Mouse (Mus musculus) liver, postnatal 0 days (tissue): ENCODE results near the gene Bcr. TPM values are rescaled to one million over a fixed set of nuclear protein-coding genes. Genes with fewer than 3 reads are reported as not detected.

ENCODE experiments used
- ATAC-seq: fragments of 200-750 bp; cut with Nextera tagmentation; 2 replicates; pipeline ENCODE4 v1.8.0; 2017; ENCODE audit warnings: mild to moderate bottlenecking, moderate library complexity
- DNase-seq: peaks from one replicate; pipeline ENCODE4 v3.0.0-alpha.2; 2016
- H3K27ac ChIP-seq: fragments of 300-500 bp; sonication (generic); 2 replicates; pipeline ENCODE4 v1.5.1; 2014; ENCODE audit warnings: antibody characterized with exemption, moderate library complexity, mild to moderate bottlenecking, low read depth
- H3K27me3 ChIP-seq: fragments of 300-500 bp; sonication (generic); 2 replicates; pipeline ENCODE4 v1.6.1; 2014; ENCODE audit warnings: low read length, control low read depth, mixed read lengths; ENCODE audit not compliant: insufficient read depth
- H3K36me3 ChIP-seq: fragments of 300-500 bp; sonication (generic); replicated peaks from 2 replicates; pipeline ENCODE4 v1.6.1; 2014; ENCODE audit warnings: mild to moderate bottlenecking, control low read depth, low read length, moderate library complexity, mixed read lengths; ENCODE audit not compliant: insufficient read depth
- H3K4me1 ChIP-seq: fragments of 300-500 bp; sonication (generic); 2 replicates; pipeline ENCODE4 v1.6.1; 2014; ENCODE audit warnings: antibody characterized with exemption, mild to moderate bottlenecking, control low read depth; ENCODE audit not compliant: insufficient read depth
- H3K4me2 ChIP-seq: fragments of 300-500 bp; sonication (generic); 2 replicates; pipeline ENCODE4 v1.6.1; 2014; ENCODE audit warnings: low read depth, mild to moderate bottlenecking, low read length, moderate library complexity, mixed read lengths
- H3K4me3 ChIP-seq: fragments of 300-500 bp; sonication (generic); 2 replicates; pipeline ENCODE4 v1.5.1; 2014; ENCODE audit warnings: low read depth, low read length
- H3K9ac ChIP-seq: fragments of 300-500 bp; sonication (generic); replicated peaks from 2 replicates; pipeline ENCODE4 v1.6.1; 2014; ENCODE audit warnings: mild to moderate bottlenecking, moderate library complexity
- H3K9me3 ChIP-seq: fragments of 300-500 bp; sonication (generic); 2 replicates; pipeline ENCODE4 v1.6.1; 2016; ENCODE audit warnings: mild to moderate bottlenecking, control low read depth, low read length, mixed read lengths
- CTCF ChIP-seq: sonication (generic); IDR thresholded peaks from 2 replicates; pipeline ENCODE4 v1.5.1; 2016; ENCODE audit warnings: antibody characterized with exemption, low read depth
- EP300 ChIP-seq: IDR thresholded peaks from 2 replicates; pipeline ENCODE4 v1.6.1; 2016; ENCODE audit warnings: antibody characterized with exemption, low read depth, mild to moderate bottlenecking
- WGBS: fragments of 180-500 bp; shearing (Covaris S2); extraction: QIAGEN DNeasy Blood & Tissue Kit; methylation state at CpG from one replicate; pipeline ENCODE4 v1.1.7; 2014; ENCODE audit not compliant: insufficient replicate concordance; 5-methylcytosine and 5-hydroxymethylcytosine counted together
- polyA plus RNA-seq: library from polyadenylated mRNA; unstranded; fragments of >200 nt; fragmentation: Nextera tagmentation; extraction: Ambion mirVana; gene quantifications from 2 replicates; pipeline ENCODE4 v1.2.1, GENCODE M21; 2015

The Bcr gene
- polyA plus RNA-seq, 1 experiment from 2014 or later: 3.4 TPM

- Histone ChIP-seq H3K9me3 (no peaks in the 10 kb centered on the region), H3K4me1 (peaks cover 45% of the 10 kb centered on the region), H3K4me3 (no peak overlapping the region), H3K9ac (no peak overlapping the region), H3K36me3 (peaks cover 2% of the 10 kb centered on the region; the same call in 1 of the 2 replicates), H3K27ac (peak overlapping the region; percentile 45; the same call in 1 of the 2 replicates), H3K4me2 (no peak overlapping the region), H3K27me3 (no peaks in the 10 kb centered on the region)
- TF ChIP-seq CTCF: no peak
- no peak for TF ChIP-seq EP300
- ATAC-seq (no peak), DNase-seq (no peak)
These were observed 7.1 kb downstream of the Bcr start for GRCm38 (mm10) chr10:75067446-75067845.

DNA sequence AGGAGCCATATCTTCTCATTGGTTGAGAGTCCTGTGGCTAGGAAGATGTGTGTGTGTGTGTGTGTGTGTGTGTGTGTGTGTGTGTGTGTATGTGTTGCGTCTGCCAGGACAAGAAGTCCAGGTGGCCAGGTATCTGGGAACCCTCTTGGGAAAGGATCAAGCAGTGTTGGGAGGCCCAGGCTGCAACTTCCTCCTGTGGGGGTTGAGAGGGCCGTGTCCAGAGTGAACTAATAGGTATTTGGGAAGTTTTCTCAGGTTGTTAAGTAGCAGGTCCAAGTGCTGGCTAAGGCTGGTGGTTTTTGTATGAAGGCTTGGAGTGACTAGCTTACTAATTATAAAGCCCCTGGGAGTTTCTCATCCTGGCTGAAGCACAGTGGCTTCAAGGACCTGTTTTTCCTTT, 7.7 kb downstream of the Bcr start:
- TF ChIP-seq EP300 (no peak), CTCF (no peak)
- ATAC-seq: peak; percentile 9; the same call in 1 of the 2 replicates
- no peak for DNase-seq
- Histone ChIP-seq H3K4me3 (no peak overlapping the region), H3K27ac (peak overlapping the region; percentile 45; the same call in 1 of the 2 replicates), H3K27me3 (no peaks in the 10 kb centered on the region), H3K4me1 (peaks cover 38% of the 10 kb centered on the region), H3K9me3 (no peaks in the 10 kb centered on the region), H3K9ac (no peak overlapping the region), H3K4me2 (peak overlapping the region; percentile 33; the same call in 1 of the 2 replicates), H3K36me3 (peaks cover 2% of the 10 kb centered on the region; the same call in 1 of the 2 replicates)
- WGBS: 10% methylated on average over 2 of the region's 2 CpGs

DNA sequence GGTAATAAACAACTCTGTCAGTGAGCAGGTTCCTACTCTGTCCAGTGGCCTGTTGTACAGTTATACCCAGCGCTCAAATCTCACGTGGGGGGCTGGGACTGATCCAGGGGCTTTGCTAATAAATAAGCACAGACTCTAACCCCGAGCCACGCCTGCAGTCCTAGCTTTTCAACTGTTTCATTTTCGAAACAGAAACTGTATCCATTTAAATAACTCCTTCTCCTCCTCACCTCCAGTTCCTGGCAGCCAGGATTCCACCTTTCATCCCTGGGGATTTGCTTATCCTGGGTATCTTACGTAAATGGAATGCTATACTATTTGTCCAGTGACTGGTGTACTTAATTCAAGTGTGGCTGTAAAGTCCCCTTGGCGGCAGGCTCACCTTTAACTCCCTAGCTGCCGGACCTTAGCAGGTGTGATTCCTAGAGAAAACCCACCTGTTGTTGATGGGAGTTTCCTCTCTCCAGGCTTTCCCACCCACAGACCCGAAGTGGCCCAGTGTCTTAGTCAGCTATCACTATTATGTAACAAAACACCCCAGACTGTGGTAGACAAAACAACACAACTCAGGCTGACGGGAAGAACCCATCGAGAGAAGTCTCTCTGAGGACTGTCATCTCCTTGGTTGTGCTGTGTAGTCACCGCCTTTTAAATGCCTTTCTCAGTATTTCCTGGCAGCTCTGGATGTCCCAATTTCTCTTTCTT, 8.4 kb downstream of the Bcr start:
- Histone ChIP-seq H3K9ac (no peak overlapping the region), H3K9me3 (no peaks in the 10 kb centered on the region), H3K36me3 (peaks cover 2% of the 10 kb centered on the region; the same call in 1 of the 2 replicates), H3K4me1 (peaks cover 31% of the 10 kb centered on the region), H3K4me3 (no peak overlapping the region), H3K4me2 (peak overlapping the region; percentile 33), H3K27me3 (no peaks in the 10 kb centered on the region), H3K27ac (peak overlapping the region; percentile 17)
- 41% methylated on average over 12 of the region's 12 CpGs for WGBS
- ATAC-seq (peak; percentile 63), DNase-seq (no peak)
- TF ChIP-seq CTCF (no peak), EP300 (no peak)

- Histone ChIP-seq H3K4me3 (no peak overlapping the region), H3K9me3 (no peaks in the 10 kb centered on the region), H3K4me2 (no peak overlapping the region), H3K27ac (peak overlapping the region; percentile 3; the same call in 1 of the 2 replicates), H3K4me1 (peaks cover 38% of the 10 kb centered on the region), H3K27me3 (no peaks in the 10 kb centered on the region), H3K9ac (no peak overlapping the region), H3K36me3 (no peaks in the 10 kb centered on the region; the same call in 1 of the 2 replicates)
- TF ChIP-seq EP300 (no peak), CTCF (no peak)
- 33% methylated on average over 11 of the region's 11 CpGs for WGBS
- DNase-seq: no peak
- ATAC-seq: no peak
These were observed 10.0 kb downstream of the Bcr start for GRCm38 (mm10) chr10:75070281-75070976.

DNA sequence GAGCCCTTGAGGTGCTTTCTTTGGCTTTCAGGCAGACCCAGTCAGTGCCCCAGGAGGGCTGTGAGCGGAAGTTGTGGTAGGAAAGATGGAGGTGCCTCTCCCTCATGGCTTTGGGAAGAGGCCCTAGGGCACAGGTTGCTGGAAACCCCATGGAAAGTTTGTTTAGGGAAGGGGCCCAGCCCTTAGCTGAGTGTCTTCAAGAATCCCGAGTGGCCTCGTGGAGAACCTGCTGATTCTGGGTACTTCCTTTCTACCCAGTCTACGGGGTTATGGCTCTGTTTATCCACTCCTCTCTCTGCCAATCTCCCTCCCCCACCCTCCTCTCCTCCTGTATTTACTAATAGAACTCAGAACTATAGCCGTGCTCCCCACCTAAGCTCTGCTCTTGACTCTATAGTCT, 15.3 kb downstream of the Bcr start:
- Histone ChIP-seq H3K27me3 (no peaks in the 10 kb centered on the region), H3K4me3 (no peak overlapping the region), H3K9ac (no peak overlapping the region), H3K27ac (0 out of 2 replicates have a peak overlapping the region, but pooled peaks have one; percentile 6), H3K4me2 (no peak overlapping the region), H3K4me1 (peaks cover 53% of the 10 kb centered on the region), H3K9me3 (no peaks in the 10 kb centered on the region), H3K36me3 (no peaks in the 10 kb centered on the region)
- TF ChIP-seq EP300: no peak
- no peak for TF ChIP-seq CTCF
- 40% methylated on average over 5 of the region's 5 CpGs for WGBS
- no peak for DNase-seq
- ATAC-seq: no peak
